Mouse (Mus musculus) adrenal gland, postnatal 25 days (tissue): Measurements from ENCODE around the gene Fam129c. TPM values are rescaled to one million over a fixed set of nuclear protein-coding genes. Genes with fewer than 3 reads are reported as not detected.

Experiments used
- DNase-seq: peaks from one replicate; pipeline ENCODE4 v3.0.0; 2021; ENCODE audit warnings: mixed read lengths
- total RNA-seq: library from RNA; stranded (reverse); gene quantifications from 2 replicates; pipeline ENCODE4 v1.2.3, GENCODE M21; 2021

Fam129c gene
- total RNA-seq, 1 experiment from 2014 or later: 4.0 TPM

GRCm38 (mm10) chr8:71610822-71611651 is 13.6 kb downstream of the Fam129c start, which contains the start of gene Colgalt1:
TSS of gene Colgalt1 (plus strand) at chr8:71610998.
- DNase-seq: peak; percentile 92

GRCm38 (mm10) chr8:71612141-71612540 is 14.7 kb downstream of the Fam129c start:
- no peak for DNase-seq

- DNase-seq: no peak
Observed at GRCm38 (mm10) chr8:71613418-71613817, 16.0 kb downstream of the Fam129c start.

GRCm38 (mm10) chr8:71619786-71620185 is 22.3 kb downstream of the Fam129c start:
- DNase-seq: no peak

- no peak for DNase-seq
Observed at GRCm38 (mm10) chr8:71625088-71625487, 27.6 kb downstream of the Fam129c start.

- DNase-seq: no peak
Observed at GRCm38 (mm10) chr8:71626753-71627152, 29.3 kb downstream of the Fam129c start.

GRCm38 (mm10) chr8:71627265-71628099 is 30.0 kb downstream of the Fam129c start:
- no peak for DNase-seq

- no peak for DNase-seq
Observed at GRCm38 (mm10) chr8:71628396-71629095, 31.1 kb downstream of the Fam129c start.

GRCm38 (mm10) chr8:71629096-71629697 is 31.7 kb downstream of the Fam129c start:
- peak; percentile 98 for DNase-seq

- DNase-seq: peak; percentile 71
Observed at GRCm38 (mm10) chr8:71629781-71630212, 32.3 kb downstream of the Fam129c start.

- DNase-seq: no peak
Observed at GRCm38 (mm10) chr8:71630761-71631160, 33.3 kb downstream of the Fam129c start.

GRCm38 (mm10) chr8:71631897-71632296 is 34.4 kb downstream of the Fam129c start:
- DNase-seq: no peak

- peak; percentile 80 for DNase-seq
Observed at GRCm38 (mm10) chr8:71633164-71633563, 35.7 kb downstream of the Fam129c start.

- DNase-seq: peak; percentile 74
Observed at GRCm38 (mm10) chr8:71633981-71634667, 36.7 kb downstream of the Fam129c start.

- no peak for DNase-seq
Observed at GRCm38 (mm10) chr8:71637149-71638095, 40.0 kb downstream of the Fam129c start.

GRCm38 (mm10) chr8:71638321-71638720 is 40.9 kb downstream of the Fam129c start:
- no peak for DNase-seq

- DNase-seq: no peak
Observed at GRCm38 (mm10) chr8:71639318-71639717, 41.9 kb downstream of the Fam129c start.

- no peak for DNase-seq
Observed at GRCm38 (mm10) chr8:71645510-71645909, 48.1 kb downstream of the Fam129c start.

GRCm38 (mm10) chr8:71654600-71654999 is 57.2 kb downstream of the Fam129c start:
- peak; percentile 49 for DNase-seq
